Mouse (Mus musculus) heart, postnatal 36 days (tissue): ENCODE results near the gene Nrg4. TPM values are rescaled to one million over a fixed set of nuclear protein-coding genes. Genes with fewer than 3 reads are reported as not detected.

Experiments
- DNase-seq, 2 experiments: peaks; one replicate each; pipeline ENCODE4 v3.0.0; 2021 to 2022
- intact Hi-C: fragments of 180-260 bp; cut with DNase I; formaldehyde crosslinking; loops from one replicate; pipeline ENCODE4 v1.15.1; 2025
- total RNA-seq, 2 experiments: library from RNA; stranded (reverse); gene quantifications; 2 replicates each; pipeline ENCODE4 v1.2.3; 2021

Gene Nrg4
- total RNA-seq, 2 experiments from 2014 or later, result 1.6 to 1.7 TPM

GRCm38 (mm10) chr9:55226251-55226650 lies 100.4 kb downstream of the Nrg4 start:
- intact Hi-C loops, result no loop called here
- no peak for DNase-seq

DNA sequence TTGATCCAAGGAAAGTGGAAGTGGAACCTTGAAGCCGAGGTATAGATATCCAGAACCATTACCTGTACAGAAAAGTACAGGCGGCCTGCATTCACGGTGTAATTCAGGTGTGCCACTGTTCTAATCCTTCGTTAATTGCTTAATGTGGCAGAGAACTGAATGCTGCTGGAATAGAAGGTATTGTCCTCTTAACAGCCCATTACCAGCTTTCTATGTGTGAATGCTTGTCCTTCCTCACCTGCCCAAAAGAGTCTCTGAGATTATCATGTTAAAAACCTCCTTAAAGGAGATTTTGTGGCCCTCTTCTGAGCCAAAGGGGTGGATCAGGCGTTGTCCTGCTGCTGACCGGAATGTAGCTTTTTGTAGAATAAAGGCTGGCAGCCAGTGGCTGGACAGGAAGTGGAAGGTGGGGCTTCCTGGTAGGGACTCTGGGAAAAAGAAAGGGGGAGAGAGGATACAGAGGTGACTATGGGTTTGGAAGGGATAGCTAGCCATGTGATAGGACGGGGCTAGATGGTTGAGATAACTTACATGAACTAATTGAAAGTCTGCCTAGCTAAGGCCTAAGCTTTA lies 101.4 kb downstream of the Nrg4 start:
- no peak for DNase-seq
- intact Hi-C loops, result no loop called here

- intact Hi-C loops, result no loop called here
- DNase-seq, result no peak
Observed at GRCm38 (mm10) chr9:55217381-55217780, 109.3 kb downstream of the Nrg4 start.

GRCm38 (mm10) chr9:55216078-55216477 lies 110.6 kb downstream of the Nrg4 start:
- intact Hi-C loops, result no loop called here
- DNase-seq, result no peak

DNA sequence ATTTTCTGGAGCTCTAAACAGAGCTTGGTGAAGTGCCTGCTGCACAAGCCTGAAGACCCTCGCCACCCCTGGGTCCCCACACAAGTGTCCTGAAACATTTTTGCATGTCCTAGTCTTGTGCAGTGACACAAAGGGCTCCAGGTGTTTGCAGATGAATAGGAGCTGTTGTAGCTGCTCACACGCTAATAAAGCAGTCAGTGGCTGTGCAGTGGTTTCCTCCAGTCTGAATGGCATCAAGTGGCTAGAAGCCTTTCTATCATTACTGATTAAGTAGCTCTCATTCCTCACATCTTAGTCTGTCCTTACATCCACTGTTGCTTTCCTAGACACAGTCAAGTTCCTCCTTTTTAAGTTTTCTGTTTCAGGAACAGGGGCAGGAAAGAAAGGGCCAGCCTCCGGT lies 111.0 kb downstream of the Nrg4 start:
- DNase-seq, result no peak
- intact Hi-C loops, result no loop called here

- intact Hi-C loops, result no loop called here
- no peak for DNase-seq
Observed at GRCm38 (mm10) chr9:55215056-55215455, 111.6 kb downstream of the Nrg4 start.

DNA sequence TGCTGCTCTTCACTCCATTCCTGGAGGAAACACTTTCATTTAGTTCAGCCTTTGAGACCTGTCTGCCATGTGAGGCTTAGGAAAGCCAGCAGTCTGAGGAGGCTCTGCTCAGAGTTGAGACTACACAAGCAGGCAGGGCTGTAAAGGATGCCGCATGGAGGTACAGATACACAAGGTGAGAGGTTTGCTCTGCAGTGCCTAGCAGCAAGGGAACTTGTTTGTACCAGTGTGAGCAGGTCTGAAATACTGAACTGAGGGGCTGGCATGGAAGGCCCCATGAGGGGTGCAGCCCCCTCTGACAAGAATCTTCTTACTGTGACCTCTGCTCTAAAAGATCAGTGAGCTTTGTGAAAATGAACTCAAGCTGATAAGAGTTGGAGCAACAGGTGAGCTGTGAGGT lies 113.2 kb downstream of the Nrg4 start:
- no peak for DNase-seq
- intact Hi-C loops, result no loop called here

DNA sequence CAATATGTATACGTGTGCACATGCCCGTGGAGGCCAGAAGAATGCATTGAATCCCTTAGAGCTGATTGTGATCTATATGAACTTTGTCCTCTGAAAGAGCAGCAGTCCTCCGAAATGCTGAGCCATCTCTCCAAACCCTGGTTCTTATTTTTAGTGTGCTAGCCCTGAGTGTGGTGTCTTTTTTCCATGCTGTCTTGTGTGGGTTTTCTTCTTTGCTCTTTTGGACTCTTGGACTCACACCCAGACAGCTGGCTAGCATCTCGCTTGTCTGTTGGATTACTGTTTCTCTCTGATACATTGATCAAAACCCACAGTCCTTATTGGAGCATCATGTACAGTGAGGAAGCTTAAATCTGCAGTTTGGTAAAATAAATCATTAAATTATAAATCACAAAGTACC lies 115.0 kb downstream of the Nrg4 start:
- no peak for DNase-seq
- intact Hi-C loops, result no loop called here

- DNase-seq, result peak; percentile 84 to 86
- intact Hi-C loops, result loop anchor here (1.0 kb wide), 1 partner anchor 60 kb away; no protein-coding TSS in a partner anchor
Observed at GRCm38 (mm10) chr9:55208790-55209481, 117.7 kb downstream of the Nrg4 start, which contains the start of gene Fbxo22. Gene Fbxo22 (plus strand): TSS chr9:55208925.

- intact Hi-C loops, result loop anchor here (1.0 kb wide), 1 partner anchor 59 kb away; no protein-coding TSS in a partner anchor
Observed at GRCm38 (mm10) chr9:55208458-55208789, 118.2 kb downstream of the Nrg4 start.

GRCm38 (mm10) chr9:55199348-55199747 lies 127.3 kb downstream of the Nrg4 start:
- intact Hi-C loops, result no loop called here
- DNase-seq, result no peak

More at GRCm38 (mm10) chr9:55208458-55208789, 118.2 kb downstream of the Nrg4 start:
- no peak for DNase-seq

DNA sequence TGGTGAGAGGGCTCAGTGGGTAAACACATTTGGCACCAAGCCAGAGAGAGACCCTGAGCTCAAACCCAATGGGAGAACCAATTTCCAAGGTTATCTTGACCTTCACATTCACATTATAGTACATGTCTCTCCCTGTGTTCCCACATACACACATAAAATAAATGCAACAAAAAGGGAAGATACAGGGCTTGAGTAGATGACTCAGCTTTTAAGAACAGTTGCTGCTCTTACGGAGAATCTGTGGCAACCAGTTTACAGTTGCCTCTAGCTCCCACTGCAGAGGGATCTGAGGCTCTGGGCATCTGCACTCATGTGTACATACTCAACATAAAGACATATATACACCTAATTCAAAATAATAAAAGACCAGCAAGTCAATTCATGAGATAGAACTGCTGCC lies 128.4 kb downstream of the Nrg4 start:
- DNase-seq, result no peak
- intact Hi-C loops, result no loop called here

DNA sequence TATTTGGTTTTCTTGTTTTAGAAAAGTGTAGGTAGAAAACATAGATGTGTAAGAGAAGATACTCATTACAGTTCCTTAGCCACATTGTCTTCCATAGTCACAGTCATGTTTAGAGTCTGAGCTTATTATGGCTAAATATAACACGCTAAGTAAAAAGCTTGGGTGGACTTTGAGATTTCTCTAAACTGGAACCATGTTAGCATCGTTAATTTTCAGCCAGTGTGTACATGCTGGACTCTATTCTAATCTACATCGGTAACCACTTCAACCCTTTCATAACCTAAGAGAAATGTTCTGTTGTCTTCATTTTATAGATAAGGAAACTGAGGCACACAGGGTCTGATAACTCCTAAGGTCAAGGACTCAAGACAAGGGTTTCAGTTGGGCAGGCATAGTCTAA lies 130.8 kb downstream of the Nrg4 start:
- DNase-seq, result no peak
- intact Hi-C loops, result no loop called here

- intact Hi-C loops, result no loop called here
Observed at GRCm38 (mm10) chr9:55174235-55174634, 152.4 kb downstream of the Nrg4 start.

GRCm38 (mm10) chr9:55172195-55172685 lies 154.4 kb downstream of the Nrg4 start:
- intact Hi-C loops, result no loop called here
- no peak for DNase-seq

More at GRCm38 (mm10) chr9:55174235-55174634, 152.4 kb downstream of the Nrg4 start:
- DNase-seq, result no peak

DNA sequence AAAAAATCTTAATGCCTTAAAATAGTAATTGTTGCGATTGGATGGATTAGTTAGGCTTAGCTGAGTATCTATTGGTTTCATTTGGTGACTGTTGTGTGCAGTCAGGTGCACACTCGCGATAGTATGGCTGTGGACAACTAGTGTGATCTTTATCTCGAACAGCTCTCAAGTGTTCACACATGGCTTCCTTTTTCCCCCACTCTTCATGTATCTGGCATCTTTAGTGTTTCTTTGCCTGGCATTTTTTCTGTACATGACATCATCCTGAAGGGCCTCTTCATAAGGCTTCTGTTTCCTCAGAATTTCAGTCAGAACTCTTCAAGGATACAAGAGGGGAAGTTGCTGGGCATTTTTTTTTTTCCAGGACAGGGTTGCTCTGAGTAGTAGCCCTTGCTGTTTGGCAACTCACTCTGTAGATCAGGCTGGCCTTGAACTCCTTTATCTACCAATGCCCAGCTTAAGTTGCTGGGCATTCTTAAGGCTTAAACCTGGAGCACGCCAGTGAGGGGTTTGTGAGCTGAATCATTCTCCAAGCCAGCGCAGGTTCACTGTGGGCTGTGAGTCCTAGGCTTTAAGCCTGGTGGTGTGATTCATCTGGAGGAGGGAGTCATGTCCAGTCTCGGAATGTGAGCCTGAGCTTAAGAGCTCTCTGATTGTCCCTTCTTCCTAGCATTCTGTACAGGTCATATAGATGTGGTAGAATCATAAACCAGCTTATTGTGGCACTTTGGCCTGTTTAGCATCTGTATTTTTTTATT lies 155.8 kb downstream of the Nrg4 start:
- intact Hi-C loops, result no loop called here
- DNase-seq, result no peak

Other genes starting within 250 kb of the Nrg4 start
- 10 to 100 TPM; 27.3 to 30.6 TPM for gene Ube2q2, start 178.0 kb downstream of the Nrg4 start, total RNA-seq
- 10 to 100 TPM; 31.9 to 34.4 TPM for gene Fbxo22, start 117.9 kb downstream of the Nrg4 start, total RNA-seq
- gene Tmem266, start 69 bp upstream of the Nrg4 start, total RNA-seq, result 1 to 10 TPM; 1.8 to 2.4 TPM
- 100 to 1,000 TPM; 924 to 965 TPM for gene Etfa, start 185.4 kb upstream of the Nrg4 start, total RNA-seq
- gene Isl2, start 211.8 kb upstream of the Nrg4 start, total RNA-seq, result under 1 TPM in 1 of 2 experiments, not detected in 1; 0.27 TPM